Mouse (Mus musculus) lung, postnatal 36 days (tissue): Measurements from ENCODE around the gene Thsd4.

Experiments used
- DNase-seq: peaks from one replicate; pipeline ENCODE4 v3.0.0; 2022; ENCODE audit warnings: mixed read lengths

Thsd4 gene

GRCm38 (mm10) chr9:60454406-60455076 lies 67.3 kb downstream of the Thsd4 start:
- DNase-seq, result no peak

DNA sequence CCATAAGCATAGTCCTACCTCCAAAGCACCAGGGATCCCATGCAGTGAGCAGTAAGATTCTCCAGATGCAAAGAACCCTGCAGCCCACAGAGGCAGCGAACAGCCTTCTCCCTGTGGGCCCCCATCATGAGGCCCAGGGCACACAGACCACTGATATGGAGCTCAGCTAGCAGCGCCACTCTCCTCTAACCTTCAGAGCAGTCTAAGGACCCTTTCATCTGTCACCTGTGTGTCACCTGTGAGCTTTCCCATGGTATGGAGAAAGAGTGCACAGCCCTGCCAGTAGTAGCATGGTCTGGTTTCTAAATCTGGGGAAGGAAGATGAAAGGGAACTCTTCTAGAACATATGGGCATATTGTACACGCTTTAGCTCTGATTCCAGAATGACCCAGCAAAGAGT lies 72.3 kb downstream of the Thsd4 start:
- DNase-seq, result no peak

DNA sequence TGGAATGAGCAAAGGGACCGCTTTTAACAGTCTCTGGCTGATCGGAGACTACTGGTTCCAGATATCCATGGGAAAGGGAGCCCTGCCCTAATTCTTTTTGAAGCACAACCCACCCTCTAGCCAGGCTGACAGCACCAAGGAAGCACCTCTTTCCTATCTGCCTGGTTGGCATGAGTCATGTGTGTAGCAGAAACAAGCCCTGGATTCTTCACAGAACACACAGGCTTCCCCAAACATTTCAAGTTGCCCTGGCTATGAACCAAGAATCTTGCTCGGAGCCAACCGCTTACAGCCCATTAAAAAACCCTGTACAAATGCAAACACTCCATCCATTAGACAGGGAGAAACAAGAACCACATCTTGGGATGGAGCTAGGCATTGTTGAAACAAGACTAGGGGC lies 76.0 kb downstream of the Thsd4 start:
- DNase-seq, result peak; percentile 77

- no peak for DNase-seq
Observed at GRCm38 (mm10) chr9:60441274-60441902, 80.5 kb downstream of the Thsd4 start.

DNA sequence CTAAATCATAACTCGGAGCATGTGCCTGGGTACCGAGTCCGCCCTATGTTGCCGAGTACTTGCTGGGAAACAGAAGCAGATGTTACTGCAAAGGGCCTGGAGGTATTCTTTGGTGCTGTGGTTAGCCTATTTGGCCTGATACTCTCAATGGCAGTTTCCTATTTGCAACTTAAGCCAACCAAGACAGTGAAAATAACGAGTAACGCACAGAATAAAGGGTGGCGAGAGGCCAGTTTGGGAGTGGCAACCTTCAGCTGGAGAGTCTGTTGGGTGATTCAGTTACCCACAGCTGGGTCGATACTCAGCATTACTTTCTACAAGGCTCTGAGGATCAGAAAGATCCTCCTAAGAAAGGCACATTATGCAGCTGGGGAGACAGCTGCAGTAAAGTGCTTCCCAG lies 81.3 kb downstream of the Thsd4 start:
- DNase-seq, result no peak

DNA sequence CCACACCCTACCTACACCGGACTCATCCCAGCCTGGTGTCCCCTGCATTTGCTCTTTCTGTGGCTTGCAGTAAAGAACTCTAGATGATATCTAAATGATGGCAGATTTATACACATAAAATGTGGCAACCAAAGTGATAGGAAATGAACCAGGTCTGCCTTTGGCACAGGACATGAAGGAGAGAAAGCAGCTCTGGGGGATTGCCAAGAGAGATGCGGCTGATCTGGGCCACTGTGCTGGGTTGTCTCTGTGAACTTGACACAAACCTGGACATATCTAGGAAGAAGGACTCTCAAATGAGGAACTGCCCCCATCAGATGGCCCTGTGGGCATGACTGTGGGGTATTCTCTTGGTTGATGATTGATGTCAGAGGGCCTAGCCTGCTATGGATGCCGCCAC lies 85.6 kb downstream of the Thsd4 start:
- no peak for DNase-seq

DNA sequence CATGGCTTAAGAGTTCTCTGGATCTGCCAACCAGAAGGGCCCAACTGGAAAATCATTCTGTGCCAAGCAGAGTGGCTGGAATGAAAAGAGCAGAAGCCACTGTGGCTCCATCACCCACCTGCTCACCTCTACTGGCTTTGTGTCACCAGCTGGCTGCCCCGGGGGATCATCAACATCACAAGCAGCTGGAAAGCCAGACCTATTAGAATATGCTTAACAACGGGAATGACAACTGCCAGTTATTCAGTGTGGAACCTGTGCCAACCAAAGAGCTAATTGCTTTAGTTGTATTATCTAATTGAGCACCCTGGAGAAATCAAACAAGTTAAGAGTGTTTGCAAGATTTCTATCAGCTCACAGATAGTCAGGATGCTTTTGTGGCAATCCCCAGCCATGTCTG lies 87.8 kb downstream of the Thsd4 start:
- no peak for DNase-seq

GRCm38 (mm10) chr9:60431924-60432323 lies 89.9 kb downstream of the Thsd4 start:
- DNase-seq, result no peak

- DNase-seq, result no peak
Observed at GRCm38 (mm10) chr9:60430017-60430416, 91.8 kb downstream of the Thsd4 start.

DNA sequence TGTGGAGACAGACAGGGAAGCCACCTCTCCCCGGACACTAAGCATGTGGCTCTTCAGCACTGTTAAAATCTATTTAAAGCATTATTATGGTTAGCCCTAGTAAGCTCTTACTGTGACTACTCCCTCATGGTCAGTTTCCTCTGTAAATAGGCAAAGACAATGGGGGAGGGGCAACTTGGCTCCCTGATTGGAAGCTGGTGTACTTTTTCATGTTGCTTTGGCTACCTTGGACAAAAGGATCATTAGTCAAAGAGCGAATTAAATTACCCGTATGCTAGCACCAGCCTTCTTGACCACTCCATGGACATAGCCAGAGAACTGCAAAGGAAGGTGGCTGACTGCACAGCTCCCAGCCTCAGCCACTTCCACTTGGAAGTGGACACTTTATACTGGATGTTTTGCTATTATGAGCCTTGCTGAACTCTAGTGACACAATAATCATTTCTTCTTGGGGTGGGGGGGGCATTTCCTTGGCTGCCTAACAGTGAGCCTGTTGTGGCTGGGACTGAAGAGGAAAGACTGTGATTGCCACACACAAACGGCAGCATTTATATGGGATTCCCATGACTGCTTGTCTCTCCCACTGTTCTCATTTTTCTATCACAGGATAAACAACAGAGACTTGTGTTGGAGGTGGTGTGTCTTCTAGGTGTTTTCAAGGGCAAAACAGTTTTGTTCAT lies 107.6 kb downstream of the Thsd4 start:
- peak; percentile 7 for DNase-seq

GRCm38 (mm10) chr9:60410872-60411635 lies 110.8 kb downstream of the Thsd4 start:
- no peak for DNase-seq

- no peak for DNase-seq
Observed at GRCm38 (mm10) chr9:60407374-60407773, 114.5 kb downstream of the Thsd4 start.

DNA sequence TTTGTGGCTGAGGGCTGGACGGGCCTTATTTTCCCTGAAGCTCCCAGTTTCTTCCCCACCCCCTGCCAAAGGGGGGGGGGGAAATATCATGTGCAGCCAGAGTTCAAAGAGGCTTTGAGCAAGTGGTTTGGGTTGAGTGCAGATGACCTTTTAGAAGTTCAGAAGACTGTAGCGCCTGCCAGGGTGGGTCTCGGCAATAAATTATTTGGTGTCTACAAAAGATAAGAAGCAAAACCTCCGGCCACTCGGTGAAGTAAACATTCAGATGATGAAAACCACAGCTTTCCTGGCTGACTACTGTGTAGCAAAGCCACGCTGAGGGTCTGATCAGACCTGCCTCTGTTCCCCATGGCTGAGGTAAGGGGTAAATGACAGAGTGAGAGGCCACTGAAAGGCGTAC lies 116.1 kb downstream of the Thsd4 start:
- DNase-seq, result peak; percentile 13

GRCm38 (mm10) chr9:60402681-60403080 lies 119.2 kb downstream of the Thsd4 start:
- no peak for DNase-seq

GRCm38 (mm10) chr9:60400001-60400400 lies 121.8 kb downstream of the Thsd4 start:
- DNase-seq, result no peak

- no peak for DNase-seq
Observed at GRCm38 (mm10) chr9:60398073-60398472, 123.8 kb downstream of the Thsd4 start.

- no peak for DNase-seq
Observed at GRCm38 (mm10) chr9:60396096-60396495, 125.8 kb downstream of the Thsd4 start.

DNA sequence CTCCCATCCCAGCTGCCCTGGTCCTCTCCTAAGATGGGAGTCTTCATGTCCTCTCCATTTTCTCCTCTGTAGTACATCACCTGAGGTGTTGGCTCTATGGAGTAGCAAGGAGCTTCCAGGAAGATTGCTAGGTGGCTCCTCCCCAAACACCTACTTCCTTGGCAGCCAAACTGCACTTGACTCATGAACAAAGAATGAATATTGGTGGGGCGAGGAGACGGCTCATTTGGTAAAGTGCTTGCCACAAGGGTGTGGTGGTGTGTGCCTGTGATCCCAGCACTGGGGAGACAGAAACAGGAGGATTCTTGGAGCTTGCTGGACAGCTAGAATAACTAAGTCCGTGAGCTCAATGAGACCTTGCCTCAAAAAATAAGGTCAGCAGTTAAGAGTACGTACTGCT lies 128.9 kb downstream of the Thsd4 start:
- DNase-seq, result peak; percentile 35

GRCm38 (mm10) chr9:60384751-60385150 lies 137.1 kb downstream of the Thsd4 start:
- no peak for DNase-seq

DNA sequence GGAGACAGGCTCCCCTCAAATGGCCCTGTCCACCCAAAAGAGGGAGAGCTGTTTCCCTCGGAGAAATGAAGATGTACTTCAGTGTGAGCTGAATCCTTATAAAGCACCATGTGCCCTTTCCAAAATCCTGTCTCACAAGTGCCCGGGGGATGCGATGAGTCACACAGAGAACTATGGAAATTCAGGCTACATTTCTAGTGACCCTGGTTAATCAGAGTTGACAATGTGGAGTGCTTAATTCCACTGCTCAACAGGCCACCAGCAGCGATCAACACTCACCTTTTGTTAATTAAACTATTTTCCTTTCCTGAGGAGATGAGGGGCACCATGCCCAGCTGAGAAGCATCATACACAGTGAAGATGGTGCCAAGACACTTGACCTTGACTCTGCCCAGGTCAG lies 138.9 kb downstream of the Thsd4 start:
- no peak for DNase-seq

DNA sequence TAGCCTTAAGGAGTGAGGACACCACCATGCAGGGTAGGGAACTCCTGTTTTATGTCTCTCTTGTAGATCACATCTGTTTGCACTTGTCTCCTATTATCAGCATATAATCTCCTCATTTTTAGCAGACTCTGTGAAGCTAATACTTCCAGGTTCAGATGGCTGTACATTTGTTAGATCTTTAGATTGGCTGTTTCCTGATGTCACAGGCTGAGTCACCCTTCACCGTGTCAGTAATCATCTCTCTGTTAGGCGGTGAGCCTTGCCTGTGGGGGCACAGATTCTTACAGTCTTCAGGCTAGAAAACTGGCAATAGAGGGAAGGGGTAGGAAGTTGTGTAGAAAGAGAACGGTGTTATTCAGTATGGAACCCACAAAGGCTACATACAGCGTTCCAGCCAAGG lies 139.3 kb downstream of the Thsd4 start:
- DNase-seq, result no peak

DNA sequence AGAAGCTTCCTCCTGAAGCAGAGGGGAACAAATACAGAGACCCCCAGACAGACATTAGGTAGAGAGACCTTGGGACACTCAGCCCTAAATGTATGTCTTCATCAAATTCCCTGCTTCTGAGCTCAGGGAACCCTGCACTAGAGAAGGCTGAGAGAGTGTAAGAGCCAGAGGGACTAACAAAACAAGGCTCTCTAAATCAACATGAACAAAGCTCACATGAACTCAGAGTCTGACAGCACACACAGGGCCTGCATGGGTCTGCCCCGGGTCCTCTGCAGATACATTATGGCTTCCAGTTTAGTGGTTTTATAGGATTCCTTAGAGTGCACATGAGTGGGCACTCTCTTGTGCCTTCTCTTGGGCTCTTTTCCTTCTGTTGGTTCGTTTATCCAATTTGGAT lies 140.8 kb downstream of the Thsd4 start:
- no peak for DNase-seq

DNA sequence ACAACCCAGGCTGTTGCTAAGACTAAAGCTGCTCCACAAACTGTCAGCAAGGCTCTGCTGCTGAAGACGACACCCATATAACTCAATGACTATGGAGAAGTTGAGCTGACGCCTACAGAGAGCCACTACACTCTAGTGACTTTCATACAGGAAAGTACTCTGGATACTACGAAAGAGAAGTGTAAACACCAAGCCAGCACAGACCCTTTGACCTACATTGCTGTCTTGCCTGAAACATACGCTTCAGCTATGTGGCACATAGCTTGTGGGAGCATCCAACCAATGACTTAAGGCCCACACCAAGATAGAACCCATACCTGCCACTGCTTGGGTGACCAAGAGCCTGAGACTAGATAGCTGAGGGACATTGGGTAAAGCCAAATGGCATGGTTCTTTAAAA lies 141.3 kb downstream of the Thsd4 start:
- no peak for DNase-seq

GRCm38 (mm10) chr9:60378235-60378634 lies 143.6 kb downstream of the Thsd4 start:
- DNase-seq, result no peak
